Mouse (Mus musculus) cortical plate, adult 2 months (tissue): Measurements from ENCODE around the gene 5530400C23Rik.
"Not testable (repeated sequence)": the region's sequence is repeated elsewhere in the genome, so short reads cannot be mapped to it uniquely, and the experiment has no call there.

Experiments used
- CTCF ChIP-seq: fragments of 200-500 bp; IDR thresholded peaks from 2 replicates; pipeline ENCODE4 v1.5.1; 2011; ENCODE audit warnings: mild to moderate bottlenecking, control low read depth, low read length; ENCODE audit not compliant: insufficient read depth; ENCODE audit errors: extremely low read depth
- POLR2A ChIP-seq: fragments of 200-500 bp; IDR thresholded peaks from 2 replicates; pipeline ENCODE4 v1.6.1; 2011; ENCODE audit warnings: mild to moderate bottlenecking, low read length, control low read depth; ENCODE audit not compliant: insufficient read depth; ENCODE audit errors: extremely low read depth

DNA sequence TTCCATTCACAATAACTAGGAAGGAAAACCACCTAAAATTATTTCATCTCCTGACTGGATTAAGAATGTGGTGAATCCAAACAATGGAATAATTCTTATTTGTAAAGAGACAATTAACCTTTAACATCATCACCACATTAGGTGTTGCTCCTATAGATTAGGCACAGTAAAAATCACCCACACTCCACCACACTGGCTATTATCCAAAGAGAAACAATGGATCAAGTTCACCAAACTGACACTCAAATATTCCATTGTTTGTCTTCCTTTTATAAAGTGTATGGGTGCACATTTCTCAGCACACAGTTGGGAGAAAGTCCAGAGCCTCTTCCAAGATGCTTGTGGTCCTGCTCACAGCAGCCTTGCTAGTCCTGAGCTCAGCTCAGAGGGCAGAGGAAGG is at the start of gene 5530400C23Rik:
- not testable (repeated sequence) for TF ChIP-seq POLR2A, CTCF
